Mouse (Mus musculus) urinary bladder, adult 18-20 months (tissue): ENCODE data around the gene Calhm1.
"Not testable (repeated sequence)": the region's sequence is repeated elsewhere in the genome, so short reads cannot be mapped to it uniquely, and the experiment has no call there.

Experiments
- DNase-seq, 2 experiments: peaks; one replicate each; pipeline ENCODE4 v3.0.0; 2022; ENCODE audit warnings: low spot score in 2 of 2, mixed read lengths in 2 of 2

Calhm1 gene

GRCm38 (mm10) chr19:47153767-47154166, 9.7 kb upstream of the Calhm1 start:
- no peak for DNase-seq

- no peak for DNase-seq
Observed at GRCm38 (mm10) chr19:47152062-47152369, 8.0 kb upstream of the Calhm1 start.

GRCm38 (mm10) chr19:47151332-47152061, 7.4 kb upstream of the Calhm1 start:
- no peak for DNase-seq

GRCm38 (mm10) chr19:47149854-47150253, 5.8 kb upstream of the Calhm1 start:
- no peak for DNase-seq

GRCm38 (mm10) chr19:47148267-47148847, 4.3 kb upstream of the Calhm1 start:
- no peak for DNase-seq

GRCm38 (mm10) chr19:47142438-47142837, 1.6 kb downstream of the Calhm1 start:
- no peak for DNase-seq

- not testable (repeated sequence) for DNase-seq
Observed at GRCm38 (mm10) chr19:47139611-47140010, 4.4 kb downstream of the Calhm1 start.

GRCm38 (mm10) chr19:47137771-47138421, 6.2 kb downstream of the Calhm1 start, which contains the start of gene Calhm2:
TSS of gene Calhm2 (minus strand) at chr19:47138294.
- DNase-seq: peak; percentile 53 to 62

- DNase-seq: peak in 1 of 2 experiments; percentile 60
Observed at GRCm38 (mm10) chr19:47137051-47137581, 6.9 kb downstream of the Calhm1 start.

- DNase-seq: no peak
Observed at GRCm38 (mm10) chr19:47136170-47136569, 7.9 kb downstream of the Calhm1 start.

- DNase-seq: no peak
Observed at GRCm38 (mm10) chr19:47135568-47135967, 8.5 kb downstream of the Calhm1 start.

- no peak for DNase-seq
Observed at GRCm38 (mm10) chr19:47133161-47133560, 10.9 kb downstream of the Calhm1 start.

- no peak for DNase-seq
Observed at GRCm38 (mm10) chr19:47130551-47131125, 13.4 kb downstream of the Calhm1 start.

GRCm38 (mm10) chr19:47128835-47129234, 15.2 kb downstream of the Calhm1 start:
- DNase-seq: no peak

GRCm38 (mm10) chr19:47128164-47128563, 15.9 kb downstream of the Calhm1 start:
- no peak for DNase-seq

GRCm38 (mm10) chr19:47122802-47123201, 21.3 kb downstream of the Calhm1 start:
- no peak for DNase-seq

GRCm38 (mm10) chr19:47121054-47121453, 23.0 kb downstream of the Calhm1 start:
- DNase-seq: no peak

GRCm38 (mm10) chr19:47118634-47119033, 25.4 kb downstream of the Calhm1 start:
- no peak for DNase-seq

GRCm38 (mm10) chr19:47104641-47105271, 39.3 kb downstream of the Calhm1 start:
- no peak for DNase-seq

GRCm38 (mm10) chr19:47101080-47101479, 43.0 kb downstream of the Calhm1 start:
- no peak for DNase-seq
